Mouse (Mus musculus) liver, embryonic 14.5 days (tissue): ENCODE data around the gene Colec11.

ENCODE experiments used
- CTCF ChIP-seq: IDR thresholded peaks from 2 replicates; pipeline ENCODE4 v1.5.1; 2016; ENCODE audit warnings: antibody characterized with exemption, low read depth, control low read depth
- EP300 ChIP-seq: IDR thresholded peaks from 2 replicates; pipeline ENCODE4 v1.6.1; 2016; ENCODE audit warnings: antibody characterized with exemption, low read depth

DNA sequence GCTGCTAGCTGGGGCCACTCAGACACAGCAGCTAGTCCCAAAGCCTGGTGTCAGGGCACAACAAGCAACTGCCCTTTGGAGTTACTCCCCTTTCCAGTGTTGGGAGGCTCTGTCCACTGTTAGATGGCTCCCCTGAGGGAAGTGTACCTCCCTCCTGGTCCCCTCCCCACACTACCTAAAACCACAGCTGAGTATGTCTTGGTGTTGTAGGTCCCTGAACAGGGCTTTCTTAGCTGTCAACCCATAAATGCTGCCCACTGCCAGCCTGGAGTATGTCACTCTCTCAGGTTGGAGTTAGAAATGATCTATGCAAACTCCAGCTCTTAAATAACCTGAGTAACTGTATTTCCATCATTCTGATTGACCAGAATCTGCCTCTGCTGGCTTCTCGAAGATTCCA, 536 bp downstream of the Colec11 start:
- no peak for TF ChIP-seq EP300
- TF ChIP-seq CTCF = no peak
